Mouse (Mus musculus): Measurements from ENCODE around the gene Rapgef2. TPM values are rescaled to one million over a fixed set of nuclear protein-coding genes. Genes with fewer than 3 reads are reported as not detected.
"Not testable (repeated sequence)": the region's sequence is repeated elsewhere in the genome, so short reads cannot be mapped to it uniquely, and the experiment has no call there.

Rapgef2 gene
- total RNA-seq, 4 experiments from 2014 or later, result 140 to 179 (median 158) TPM

DNA sequence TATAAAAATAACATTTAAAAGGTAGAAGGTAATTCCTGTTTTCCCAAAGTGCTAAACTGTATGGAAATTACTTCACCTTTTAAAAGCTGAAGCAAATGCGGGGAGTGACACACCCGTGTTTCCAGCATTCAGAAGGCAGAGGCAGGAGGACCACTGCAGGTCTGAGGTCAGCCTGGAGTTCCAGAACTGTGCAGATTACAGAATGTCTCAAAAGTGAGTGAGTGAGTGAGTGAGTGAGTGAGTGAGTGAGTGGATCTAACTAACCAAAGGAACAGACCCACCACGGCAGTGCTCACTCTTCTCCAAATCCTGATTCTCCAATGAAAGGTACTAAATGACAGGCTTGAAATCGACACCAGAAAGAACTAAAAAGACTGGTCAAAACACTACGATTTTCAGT, 82.5 kb downstream of the Rapgef2 start:
- no peak for DNase-seq (ENCODE audit: low spot score in 2 of 2)

DNA sequence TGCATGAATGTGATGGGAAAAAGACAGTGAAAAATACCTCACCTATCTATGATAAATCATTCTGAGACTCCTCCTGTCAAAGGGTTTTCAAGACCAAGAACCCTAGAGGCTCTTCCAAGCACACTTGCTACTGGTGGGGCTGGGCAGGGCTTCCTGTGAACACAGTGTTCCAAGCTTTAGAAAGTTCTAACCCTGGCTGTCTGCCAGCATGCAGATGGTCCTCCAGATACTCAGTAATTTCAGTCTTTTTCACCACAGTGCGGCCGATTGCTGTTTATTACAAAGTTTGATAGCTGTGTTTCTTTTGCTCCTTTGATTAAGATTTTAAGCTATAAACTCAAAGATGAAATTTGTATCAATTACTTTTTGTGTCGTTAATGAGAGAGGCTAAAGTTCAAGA, 83.1 kb downstream of the Rapgef2 start:
- DNase-seq (ENCODE audit: low spot score in 2 of 2), result peak in 1 of 2 experiments; percentile 72

DNA sequence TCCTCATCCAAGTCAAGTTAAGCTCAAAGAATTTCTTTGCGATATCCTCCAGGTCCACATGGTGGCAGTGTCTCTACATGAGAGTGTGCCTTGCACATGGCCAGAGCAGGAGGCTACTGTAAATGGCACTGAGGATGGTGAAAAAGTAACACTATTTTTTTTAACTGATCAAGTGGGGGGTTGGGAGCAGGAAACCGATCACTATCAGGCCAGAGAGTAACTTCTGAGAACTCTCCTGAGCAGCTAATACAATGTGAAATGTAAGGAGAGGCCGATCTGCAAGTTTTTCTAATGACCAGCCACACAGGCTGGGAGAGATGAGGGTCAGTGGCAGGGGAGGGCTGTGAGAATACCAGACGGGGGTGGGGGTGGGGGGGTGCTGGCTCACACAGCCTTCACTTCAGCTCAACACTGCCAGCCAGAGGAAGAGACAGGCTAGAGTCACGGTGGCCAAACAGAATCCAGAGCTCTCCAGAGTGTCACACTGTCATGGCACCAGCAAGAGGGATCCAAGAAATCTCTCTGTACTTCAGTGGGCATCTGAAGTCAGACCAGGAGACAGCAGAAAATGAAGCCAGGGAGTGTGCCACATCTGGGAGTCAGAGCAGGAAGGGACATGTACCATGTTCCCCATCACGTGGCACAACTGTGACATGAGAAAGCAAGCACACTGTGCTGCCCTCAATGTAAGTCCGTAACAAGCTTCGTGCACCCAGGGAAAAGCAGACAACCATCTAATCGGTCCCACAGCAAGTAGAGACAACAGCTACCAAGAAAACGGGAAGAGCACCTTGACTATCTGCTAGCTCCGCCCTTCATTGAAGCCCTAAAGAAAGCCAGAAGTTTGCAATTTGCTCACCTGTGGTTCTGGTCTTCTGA, 83.8 kb downstream of the Rapgef2 start:
- peak; percentile 58 to 80 for DNase-seq (ENCODE audit: low spot score in 2 of 2)

DNA sequence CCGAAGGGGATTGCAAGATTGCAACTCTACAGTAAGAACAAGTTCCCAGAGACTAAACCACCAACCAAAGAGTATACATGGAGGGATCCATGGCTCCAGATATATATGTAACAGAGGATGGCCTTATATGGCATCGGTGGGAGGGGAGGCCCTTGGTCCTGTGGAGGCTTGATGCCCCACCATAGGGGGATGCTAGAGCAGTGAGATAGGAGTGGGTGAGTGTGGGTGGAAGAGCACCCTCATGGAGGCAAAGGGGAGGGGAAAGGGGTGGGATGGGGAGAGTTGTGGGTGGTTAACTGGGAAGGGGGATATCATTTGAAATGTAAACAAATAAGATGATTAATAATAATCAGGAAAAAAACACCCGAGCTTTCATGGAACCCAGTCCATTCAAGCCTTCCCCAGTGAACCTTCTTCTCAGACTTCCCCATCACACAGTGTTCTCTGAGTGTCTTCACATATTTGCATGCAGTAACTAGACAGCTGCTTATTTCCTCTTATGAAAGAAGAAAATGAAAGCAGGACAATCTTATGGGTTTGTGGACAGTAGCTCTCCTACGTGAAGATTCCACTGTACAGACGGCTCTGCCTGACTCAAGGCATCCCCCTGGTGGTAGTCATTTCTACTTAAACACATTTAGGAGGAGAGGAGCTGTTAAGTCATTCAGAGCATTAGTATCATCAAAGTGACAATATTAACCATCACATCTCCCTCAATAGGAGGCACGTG, 89.4 kb downstream of the Rapgef2 start:
- no peak for DNase-seq (ENCODE audit: low spot score in 2 of 2)

DNA sequence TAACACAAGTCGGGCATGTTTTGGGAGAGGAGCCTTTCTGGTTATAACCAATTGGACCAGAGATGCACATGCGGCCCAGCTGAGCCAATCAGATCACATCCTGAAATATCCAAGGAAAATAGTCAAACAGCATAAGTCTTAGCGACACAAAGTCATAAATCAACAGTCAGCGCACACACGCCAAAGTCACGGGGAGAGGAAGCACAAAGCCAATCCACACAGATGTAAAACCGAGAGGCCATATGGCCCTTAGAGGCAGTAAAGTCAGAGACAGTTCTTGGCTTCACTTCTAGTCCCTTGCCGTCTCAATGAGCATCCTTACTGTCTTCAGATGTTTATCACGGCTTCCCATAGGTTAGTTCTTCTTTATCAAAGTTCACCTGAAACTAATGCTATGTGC, 91.0 kb downstream of the Rapgef2 start:
- no peak for DNase-seq (ENCODE audit: low spot score in 2 of 2)

DNA sequence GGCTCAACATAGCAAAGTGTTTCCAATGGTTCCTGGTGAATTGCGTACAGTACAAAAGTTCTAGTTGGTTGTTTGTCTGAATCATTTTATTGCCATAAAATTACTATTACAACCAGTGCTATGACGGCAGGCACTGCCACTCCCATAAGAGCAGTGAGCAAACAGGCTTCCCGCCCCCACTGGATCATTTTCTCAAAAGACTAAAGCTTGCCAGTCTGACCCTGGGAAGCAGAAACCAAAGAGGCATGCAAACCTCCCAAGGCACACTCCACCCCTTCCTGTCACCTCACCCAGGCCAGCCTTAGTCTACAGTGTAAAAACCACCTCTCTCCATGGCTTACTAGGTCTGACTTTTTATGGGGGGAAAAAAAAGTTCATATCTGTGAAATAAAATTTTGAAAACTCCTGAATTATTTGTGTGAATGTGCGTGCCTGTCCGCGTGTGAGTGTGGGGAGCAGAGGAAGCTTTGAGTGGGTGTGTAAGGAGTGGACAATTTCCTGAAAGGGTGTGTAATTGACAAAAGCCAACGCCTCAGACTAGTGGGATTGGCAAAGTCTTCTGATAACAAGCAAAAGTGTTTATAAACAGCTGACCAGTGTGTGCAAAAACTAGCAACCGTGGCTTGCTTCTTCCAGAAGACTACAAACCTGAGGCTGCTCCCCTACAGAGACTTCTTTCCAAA, 92.1 kb downstream of the Rapgef2 start:
- no peak for DNase-seq (ENCODE audit: low spot score in 2 of 2)

DNA sequence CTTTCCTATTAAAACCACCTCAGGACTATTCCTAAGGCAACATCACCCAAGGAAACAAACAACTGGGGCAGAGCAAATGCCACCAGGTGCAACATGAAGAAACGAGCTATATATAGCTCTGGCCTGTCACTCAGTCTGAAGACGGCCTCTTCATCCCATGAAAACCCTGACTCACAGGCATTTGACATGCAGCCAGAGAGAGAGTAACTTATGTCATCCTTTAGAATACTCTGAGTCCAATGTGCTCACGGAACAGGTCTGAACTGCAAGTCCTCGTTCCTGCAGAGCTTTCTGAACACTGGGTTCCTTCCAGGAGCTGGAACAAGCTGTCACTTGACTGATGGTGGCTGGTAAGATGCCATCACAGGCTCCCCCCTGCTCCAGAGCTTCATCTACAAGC, 93.3 kb downstream of the Rapgef2 start:
- DNase-seq (ENCODE audit: low spot score in 2 of 2), result peak; percentile 55 to 69

DNA sequence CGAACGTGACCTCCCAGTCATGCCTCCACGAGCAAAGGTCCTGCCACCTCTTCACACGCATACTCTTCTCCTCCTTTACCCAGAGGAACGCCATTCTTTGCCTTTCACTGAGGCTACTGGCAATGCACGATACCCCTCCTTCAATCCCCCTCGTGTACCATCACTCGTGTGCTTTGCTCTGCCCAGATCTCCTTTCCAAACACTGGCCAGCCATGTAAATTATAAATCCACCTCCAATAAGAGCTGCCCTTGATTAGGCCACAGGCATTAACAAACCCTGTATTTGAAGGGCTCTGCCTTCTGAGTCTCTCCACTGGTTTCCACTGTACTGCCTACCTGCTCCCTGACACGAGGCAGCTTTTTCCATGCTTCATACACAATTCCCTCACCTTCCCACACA, 94.3 kb downstream of the Rapgef2 start:
- DNase-seq (ENCODE audit: low spot score in 2 of 2), result no peak

DNA sequence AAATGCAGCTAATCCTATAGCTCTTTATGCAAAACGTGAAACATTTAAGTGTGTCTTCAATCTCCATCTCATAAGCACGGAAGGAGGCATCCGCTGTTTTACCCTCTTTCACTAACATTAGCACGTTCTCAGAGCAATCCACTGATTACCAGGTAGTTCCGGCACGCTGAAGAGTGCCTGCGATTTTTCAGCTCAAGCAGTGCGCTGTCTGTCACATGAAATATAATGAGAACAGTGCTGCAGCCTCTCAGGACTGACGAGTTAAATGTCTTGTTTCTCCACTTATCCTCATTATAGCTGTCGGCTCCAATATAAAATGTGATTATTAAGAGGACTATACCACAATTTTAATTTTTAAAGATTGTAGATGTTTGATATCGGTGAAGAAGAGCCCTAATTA, 94.8 kb downstream of the Rapgef2 start:
- no peak for DNase-seq (ENCODE audit: low spot score in 2 of 2)

DNA sequence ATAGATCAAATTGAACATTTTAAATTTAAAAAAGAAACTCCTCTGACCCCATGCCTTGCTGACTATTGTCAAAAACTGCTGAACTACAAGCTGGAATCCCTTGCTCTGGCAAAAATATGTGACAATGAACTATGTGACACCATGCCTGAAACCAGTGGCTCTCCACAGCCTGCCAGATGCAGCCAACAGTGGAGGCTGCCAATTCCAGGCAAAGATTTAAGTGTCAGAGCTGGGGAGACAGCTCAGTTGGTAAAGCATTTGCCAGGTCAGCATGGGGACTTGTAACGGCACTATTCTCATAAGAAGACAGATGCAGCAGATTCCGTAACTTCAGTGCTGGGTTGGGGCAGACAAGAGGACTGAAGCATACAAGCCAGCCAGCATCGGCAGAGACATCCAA, 95.9 kb downstream of the Rapgef2 start:
- no peak for DNase-seq (ENCODE audit: low spot score in 2 of 2)

DNA sequence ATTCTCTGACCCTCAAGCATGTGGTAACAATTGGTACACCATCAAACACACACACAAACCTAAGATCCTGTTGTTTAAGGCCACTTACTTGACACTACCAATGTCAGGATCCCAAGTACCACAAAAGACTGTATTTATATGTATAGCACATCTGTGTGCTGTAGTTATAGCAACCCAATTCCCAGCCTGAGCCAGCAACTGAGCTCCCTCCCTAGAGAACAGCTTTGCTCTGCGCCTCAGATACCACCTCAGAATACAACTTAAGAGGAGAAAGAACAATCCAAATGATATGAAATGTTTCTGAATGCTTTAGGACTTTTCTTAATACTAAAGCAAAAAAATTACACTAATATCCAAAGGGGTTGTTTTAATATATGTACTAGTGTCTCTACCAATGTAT, 98.4 kb downstream of the Rapgef2 start:
- DNase-seq (ENCODE audit: low spot score in 2 of 2), result no peak

DNA sequence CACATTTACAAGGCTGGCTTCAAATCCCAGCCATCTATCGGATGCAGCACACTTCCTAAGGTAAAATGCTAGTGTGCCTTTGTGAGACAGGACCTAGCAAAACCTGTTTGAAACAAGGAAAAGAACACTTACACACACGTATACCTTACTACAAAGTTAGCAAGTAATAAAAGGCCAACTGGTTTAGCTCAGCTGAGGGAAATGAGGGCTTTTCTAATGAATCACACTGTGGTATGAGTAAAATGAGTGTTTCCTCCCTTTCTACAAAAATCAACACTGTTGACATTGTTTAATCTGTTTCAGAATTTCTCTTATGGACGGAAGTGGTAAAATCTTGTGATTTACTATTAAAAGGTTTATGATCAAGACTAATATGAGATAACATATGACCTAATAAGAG, 104.0 kb downstream of the Rapgef2 start:
- DNase-seq (ENCODE audit: low spot score in 2 of 2), result no peak

DNA sequence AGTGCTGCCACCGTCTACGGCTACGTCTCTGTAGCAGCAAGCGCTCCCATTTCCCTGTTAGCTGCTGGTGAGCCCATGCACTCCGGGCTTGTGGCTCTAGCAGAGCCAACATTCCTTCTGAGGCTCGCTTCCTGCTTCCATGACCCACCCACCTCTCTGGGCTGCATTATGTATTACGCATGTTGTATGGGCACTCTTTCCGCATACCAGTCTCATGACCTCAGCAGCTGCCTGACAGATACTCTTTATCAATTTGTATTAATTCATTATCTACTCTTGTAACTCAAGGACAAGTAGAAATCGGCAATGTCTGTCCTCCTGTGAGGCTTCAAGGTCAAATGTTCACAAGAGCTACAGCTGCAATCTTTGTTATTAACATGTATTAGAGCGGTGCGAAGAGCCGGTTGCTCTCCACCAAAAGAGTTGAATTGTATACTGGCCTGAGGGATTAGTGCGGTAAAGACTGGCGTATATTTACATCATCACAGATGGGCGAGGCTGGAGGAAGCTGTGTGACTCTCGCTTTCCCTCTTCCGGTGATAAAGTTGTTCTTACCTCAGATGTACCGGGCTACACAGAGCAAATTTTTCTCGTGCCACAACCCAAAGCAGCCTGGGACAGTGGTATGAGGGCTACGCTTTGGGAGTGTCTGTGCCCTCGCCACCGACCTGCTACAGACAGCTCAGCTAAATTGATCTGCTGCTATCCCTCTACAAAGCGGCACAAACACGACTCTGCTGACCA, 104.9 kb downstream of the Rapgef2 start:
- no peak for DNase-seq (ENCODE audit: low spot score in 2 of 2)

DNA sequence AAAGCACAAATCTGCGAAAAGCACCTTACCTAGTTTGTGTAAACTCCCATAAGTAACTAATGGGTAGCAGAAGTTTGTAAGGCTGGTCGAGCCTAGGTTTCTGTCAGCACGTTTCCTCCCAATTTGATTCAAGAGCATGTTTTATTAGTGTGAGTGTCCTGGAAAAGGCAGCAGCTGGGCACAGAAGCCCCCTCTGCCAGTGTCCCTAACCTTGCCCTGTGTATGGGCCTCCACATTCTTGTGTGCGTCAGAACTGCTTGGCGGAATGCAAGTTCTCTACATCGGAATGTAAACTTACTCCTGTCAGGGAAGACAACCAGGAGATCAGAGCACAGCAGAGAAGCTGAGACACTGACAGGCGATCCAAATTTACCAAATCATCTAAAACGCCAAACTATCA, 106.2 kb downstream of the Rapgef2 start:
- no peak for DNase-seq (ENCODE audit: low spot score in 2 of 2)

DNA sequence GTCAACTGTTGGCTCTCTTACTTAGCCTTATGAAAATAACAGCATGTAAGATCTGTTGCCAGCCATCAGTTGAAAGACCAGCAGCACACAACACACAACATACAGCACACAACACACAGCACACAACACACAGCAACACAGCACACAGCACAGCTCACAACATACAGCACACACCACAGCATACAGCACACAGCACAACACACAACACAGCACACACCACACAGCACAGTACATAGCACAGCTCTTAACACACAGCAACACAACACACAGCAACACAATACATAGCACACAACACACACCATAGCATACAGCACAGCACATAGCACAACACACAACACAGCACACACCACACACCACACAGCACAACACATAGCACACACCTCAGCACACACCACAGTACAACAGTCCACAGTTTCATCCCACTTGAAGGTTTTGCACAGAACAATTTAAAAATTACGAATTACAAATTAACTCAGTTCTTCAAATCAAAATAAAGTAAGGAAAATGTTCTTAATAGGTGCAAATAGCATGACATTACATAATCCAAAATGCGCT, 106.7 kb downstream of the Rapgef2 start:
- no peak for DNase-seq (ENCODE audit: low spot score in 2 of 2)

DNA sequence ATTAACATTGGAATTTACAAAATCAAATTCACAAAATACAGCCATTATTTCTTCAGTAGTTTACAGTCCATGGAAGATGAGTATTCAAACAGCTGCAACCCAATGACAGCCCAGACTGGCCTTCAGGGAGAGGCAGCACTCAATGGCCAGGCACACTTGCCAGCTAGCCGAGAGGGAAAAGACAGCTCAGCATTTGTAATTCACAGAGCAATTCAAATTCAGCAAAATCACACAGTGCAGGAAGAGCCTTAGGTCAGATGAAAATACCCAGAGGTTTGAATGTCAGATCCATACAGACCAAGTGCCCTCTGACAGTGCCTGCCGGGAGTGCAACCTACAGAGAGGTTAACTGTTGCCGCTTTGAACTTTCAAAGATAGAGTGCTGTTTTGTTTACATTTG, 107.6 kb downstream of the Rapgef2 start:
- no peak for DNase-seq (ENCODE audit: low spot score in 2 of 2)

DNA sequence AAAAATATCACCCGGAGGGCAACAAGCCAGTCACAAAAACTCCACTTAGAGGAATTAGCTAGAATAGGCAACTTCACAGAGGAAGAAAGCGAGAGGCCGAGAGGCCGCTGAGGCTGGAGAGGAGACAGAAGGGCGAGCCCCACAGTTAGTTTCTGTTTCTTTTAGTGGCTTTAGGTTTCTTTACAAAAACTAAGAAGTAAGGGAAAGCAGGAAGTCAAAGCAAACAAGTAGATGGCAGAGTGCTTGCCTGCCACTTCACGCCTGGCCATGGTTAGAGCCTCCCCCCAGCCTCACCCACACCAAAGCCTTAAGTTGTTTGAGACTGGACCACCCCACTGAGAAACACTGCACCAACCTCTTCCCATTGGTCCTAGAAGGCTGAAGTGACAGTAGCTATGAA, 108.2 kb downstream of the Rapgef2 start:
- no peak for DNase-seq (ENCODE audit: low spot score in 2 of 2)

DNA sequence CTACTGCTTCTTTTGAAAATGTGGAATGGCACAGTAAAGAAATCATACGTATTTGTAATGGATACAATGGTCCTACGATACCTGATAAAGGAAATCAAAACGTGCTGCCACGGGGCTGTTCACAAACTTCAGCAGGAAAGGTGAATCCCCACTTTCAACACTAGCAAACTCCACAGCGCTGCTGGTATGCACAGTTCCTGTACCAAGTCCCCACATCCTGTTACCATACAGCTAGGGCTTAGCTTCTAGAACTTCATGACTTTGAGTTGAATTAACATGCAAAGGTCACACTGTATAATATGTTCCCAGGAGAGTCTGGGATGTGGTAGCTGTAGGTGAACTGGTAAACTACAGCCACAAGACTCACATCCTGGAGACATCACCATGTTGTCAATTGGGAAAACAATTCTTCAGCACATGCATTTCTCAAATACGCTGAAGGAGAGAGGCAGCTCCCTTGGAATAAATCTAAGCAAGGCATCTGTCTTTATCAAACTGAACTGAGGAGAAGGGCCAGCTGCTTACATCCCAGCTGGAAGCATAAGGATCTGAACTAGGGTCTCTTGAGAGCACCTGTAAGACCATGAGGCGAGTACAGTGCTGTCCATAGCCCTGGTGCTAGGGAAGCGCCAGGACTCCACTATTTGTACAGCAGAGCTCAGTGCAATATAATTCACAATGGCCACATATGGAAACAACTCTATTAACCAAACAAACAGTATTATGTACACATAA, 109.0 kb downstream of the Rapgef2 start:
- DNase-seq (ENCODE audit: low spot score in 2 of 2), result no peak

DNA sequence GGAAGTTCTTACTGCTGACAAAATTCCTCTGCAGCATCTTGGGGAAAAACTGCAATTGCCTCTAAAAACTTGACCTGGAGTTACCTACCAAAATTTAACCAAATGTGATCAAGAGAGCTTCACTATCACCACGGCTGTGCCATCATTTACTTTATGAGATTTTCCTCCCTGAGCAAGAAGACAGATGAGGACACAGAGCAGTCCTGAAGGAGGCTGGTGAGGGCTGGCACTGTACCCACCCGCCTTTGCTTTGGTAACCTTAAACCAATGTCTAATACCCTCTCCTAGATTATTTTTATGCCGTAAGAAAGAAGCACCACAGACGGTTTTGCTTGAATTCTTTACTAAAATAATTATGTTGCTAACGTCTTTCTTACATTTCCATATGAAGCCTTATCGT, 112.1 kb downstream of the Rapgef2 start:
- no peak for DNase-seq (ENCODE audit: low spot score in 2 of 2)

DNA sequence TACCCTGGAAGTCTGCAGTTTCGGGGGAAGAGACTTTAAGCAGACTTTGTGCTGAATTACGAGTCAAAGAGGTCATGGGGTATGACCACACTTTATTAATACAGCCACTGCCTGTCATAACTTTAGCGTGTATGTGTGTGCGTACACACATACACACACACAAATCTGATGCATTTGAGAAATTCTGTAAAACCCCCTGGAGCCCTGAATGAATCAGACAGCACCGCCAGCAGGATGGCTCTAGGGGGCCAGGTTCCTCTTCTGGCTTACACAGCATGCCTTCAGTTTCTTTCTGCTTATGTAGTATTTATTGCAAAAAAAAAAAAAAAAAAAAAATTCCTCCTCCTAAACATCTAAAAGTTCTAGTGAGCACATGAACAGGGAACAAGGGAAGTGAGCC, 113.0 kb downstream of the Rapgef2 start:
- DNase-seq (ENCODE audit: low spot score in 2 of 2), result no peak

DNA sequence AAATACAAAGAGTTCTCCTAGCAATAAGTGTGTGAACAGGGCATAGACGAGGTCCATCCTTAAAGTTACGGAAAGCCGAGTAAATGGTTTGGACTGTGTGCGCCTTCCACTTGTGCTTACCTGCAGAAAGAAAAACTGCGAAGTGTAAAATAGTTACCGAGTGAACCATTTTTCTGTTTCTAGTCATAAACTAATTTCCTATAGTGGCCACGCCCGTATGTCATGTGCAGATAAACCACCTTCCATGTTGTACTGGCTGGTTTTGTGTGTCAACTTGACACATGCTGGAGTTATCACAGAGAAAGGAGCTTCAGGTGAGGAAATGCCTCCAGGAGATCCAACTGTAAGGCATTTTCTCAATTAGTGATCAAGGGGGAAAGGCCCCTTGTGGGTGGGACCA, 115.2 kb downstream of the Rapgef2 start:
- not testable (repeated sequence) for DNase-seq (ENCODE audit: low spot score in 2 of 2)

Measured in layer of hippocampus, adult 8-10 months (tissue).